Mouse (Mus musculus): Measurements from ENCODE around the gene Ccdc78. TPM values are rescaled to one million over a fixed set of nuclear protein-coding genes. Genes with fewer than 3 reads are reported as not detected.
A peak's percentile ranks its signal among the peaks of the same experiment; 100 is the strongest.

The Ccdc78 gene
- polyA plus RNA-seq, 1 experiment from 2014 or later, result 0.30 TPM

GRCm38 (mm10) chr17:25809606-25810340, 23.4 kb downstream of the Ccdc78 start:
- no peaks in the 10 kb centered on the region for H3K4me1 ChIP-seq (ENCODE audit: control insufficient read depth, insufficient read depth, low read length)
- peak overlapping the region; percentile 70 for H3K4me3 ChIP-seq (ENCODE audit: low read depth, low read length)
- peak overlapping the region; percentile 98 for H3K4me2 ChIP-seq (replicated peaks; ENCODE audit: low read depth, low read length)
- no peaks in the 10 kb centered on the region for H3K9me3 ChIP-seq (ENCODE audit: control insufficient read depth, low read depth, low read length)
- no peak for ATAC-seq (ENCODE audit: insufficient number of reproducible peaks, insufficient read depth, low FRiP score, low read depth)
- no peaks in the 10 kb centered on the region for H3K36me3 ChIP-seq (ENCODE audit: control insufficient read depth, insufficient read depth, low read length)
- H3K27me3 ChIP-seq (ENCODE audit: control insufficient read depth, insufficient read depth, low read length), result peaks cover 6% of the 10 kb centered on the region; the same call in 1 of the 2 replicates
- H3K9ac ChIP-seq (replicated peaks; ENCODE audit: low read depth, low read length), result peak overlapping the region; percentile 23
- H3K27ac ChIP-seq (ENCODE audit: low read length), result no peak overlapping the region; the same call in 1 of the 2 replicates
- 8% methylated on average over 25 of the region's 25 CpGs for WGBS

- Histone ChIP-seq H3K27ac (ENCODE audit: low read length) (no peak overlapping the region), H3K9ac (replicated peaks; ENCODE audit: low read depth, low read length) (no peak overlapping the region), H3K27me3 (ENCODE audit: control insufficient read depth, insufficient read depth, low read length) (peaks cover 6% of the 10 kb centered on the region; the same call in 1 of the 2 replicates), H3K36me3 (ENCODE audit: control insufficient read depth, insufficient read depth, low read length) (no peaks in the 10 kb centered on the region), H3K4me1 (ENCODE audit: control insufficient read depth, insufficient read depth, low read length) (no peaks in the 10 kb centered on the region), H3K4me3 (ENCODE audit: low read depth, low read length) (no peak overlapping the region), H3K9me3 (ENCODE audit: control insufficient read depth, low read depth, low read length) (no peaks in the 10 kb centered on the region), H3K4me2 (replicated peaks; ENCODE audit: low read depth, low read length) (no peak overlapping the region)
- WGBS, result 62% methylated on average over 4 of the region's 4 CpGs
- no peak for ATAC-seq (ENCODE audit: insufficient number of reproducible peaks, insufficient read depth, low FRiP score, low read depth)
Observed at GRCm38 (mm10) chr17:25810890-25811289, 24.5 kb downstream of the Ccdc78 start.

GRCm38 (mm10) chr17:25813471-25813870, 27.1 kb downstream of the Ccdc78 start:
- Histone ChIP-seq H3K27ac (ENCODE audit: low read length) (no peak overlapping the region), H3K4me2 (replicated peaks; ENCODE audit: low read depth, low read length) (no peak overlapping the region), H3K9me3 (ENCODE audit: control insufficient read depth, low read depth, low read length) (no peaks in the 10 kb centered on the region), H3K9ac (replicated peaks; ENCODE audit: low read depth, low read length) (no peak overlapping the region), H3K4me3 (ENCODE audit: low read depth, low read length) (no peak overlapping the region), H3K27me3 (ENCODE audit: control insufficient read depth, insufficient read depth, low read length) (peaks cover 9% of the 10 kb centered on the region; the same call in 1 of the 2 replicates), H3K4me1 (ENCODE audit: control insufficient read depth, insufficient read depth, low read length) (no peaks in the 10 kb centered on the region), H3K36me3 (ENCODE audit: control insufficient read depth, insufficient read depth, low read length) (no peaks in the 10 kb centered on the region)
- ATAC-seq (ENCODE audit: insufficient number of reproducible peaks, insufficient read depth, low FRiP score, low read depth), result no peak
- 3% methylated on average over 20 of the region's 20 CpGs for WGBS

GRCm38 (mm10) chr17:25817662-25818061, 31.3 kb downstream of the Ccdc78 start:
- Histone ChIP-seq H3K4me1 (ENCODE audit: control insufficient read depth, insufficient read depth, low read length) (no peaks in the 10 kb centered on the region), H3K4me2 (replicated peaks; ENCODE audit: low read depth, low read length) (no peak overlapping the region), H3K9me3 (ENCODE audit: control insufficient read depth, low read depth, low read length) (no peaks in the 10 kb centered on the region), H3K9ac (replicated peaks; ENCODE audit: low read depth, low read length) (no peak overlapping the region), H3K27ac (ENCODE audit: low read length) (no peak overlapping the region), H3K36me3 (ENCODE audit: control insufficient read depth, insufficient read depth, low read length) (no peaks in the 10 kb centered on the region), H3K4me3 (ENCODE audit: low read depth, low read length) (no peak overlapping the region), H3K27me3 (ENCODE audit: control insufficient read depth, insufficient read depth, low read length) (peaks cover 24% of the 10 kb centered on the region)
- no peak for ATAC-seq (ENCODE audit: insufficient number of reproducible peaks, insufficient read depth, low FRiP score, low read depth)
- WGBS, result 84% methylated on average over 11 of the region's 11 CpGs

GRCm38 (mm10) chr17:25818851-25819780, 32.7 kb downstream of the Ccdc78 start:
- peaks cover 5% of the 10 kb centered on the region for H3K4me1 ChIP-seq (ENCODE audit: control insufficient read depth, insufficient read depth, low read length)
- WGBS, result 6% methylated on average over 46 of the region's 46 CpGs
- peak overlapping the region; percentile 20; the same call in 1 of the 2 replicates for H3K4me2 ChIP-seq (replicated peaks; ENCODE audit: low read depth, low read length)
- ATAC-seq (ENCODE audit: insufficient number of reproducible peaks, insufficient read depth, low FRiP score, low read depth), result peak; percentile 20; the same call in 1 of the 2 replicates
- no peak overlapping the region for H3K27ac ChIP-seq (ENCODE audit: low read length)
- H3K4me3 ChIP-seq (ENCODE audit: low read depth, low read length), result no peak overlapping the region; the same call in 1 of the 2 replicates
- no peak overlapping the region for H3K9ac ChIP-seq (replicated peaks; ENCODE audit: low read depth, low read length)
- peaks cover 24% of the 10 kb centered on the region for H3K27me3 ChIP-seq (ENCODE audit: control insufficient read depth, insufficient read depth, low read length)
- H3K36me3 ChIP-seq (ENCODE audit: control insufficient read depth, insufficient read depth, low read length), result no peaks in the 10 kb centered on the region
- H3K9me3 ChIP-seq (ENCODE audit: control insufficient read depth, low read depth, low read length), result no peaks in the 10 kb centered on the region

GRCm38 (mm10) chr17:25823452-25823851, 37.1 kb downstream of the Ccdc78 start, which contains the start of gene Wdr24:
Wdr24 (plus strand) TSS chr17:25823627.
- peaks cover 16% of the 10 kb centered on the region; the same call in 1 of the 2 replicates for H3K36me3 ChIP-seq (ENCODE audit: control insufficient read depth, insufficient read depth, low read length)
- peak within 1 kb of the TSS; percentile 63 for H3K9ac ChIP-seq (replicated peaks; ENCODE audit: low read depth, low read length)
- peak within 1 kb of the TSS; percentile 87 for H3K4me2 ChIP-seq (replicated peaks; ENCODE audit: low read depth, low read length)
- H3K27me3 ChIP-seq (ENCODE audit: control insufficient read depth, insufficient read depth, low read length), result peaks cover 20% of the 10 kb centered on the region
- H3K4me1 ChIP-seq (ENCODE audit: control insufficient read depth, insufficient read depth, low read length), result peaks cover 16% of the 10 kb centered on the region
- under 1% methylated on average over 18 of the region's 18 CpGs for WGBS
- H3K27ac ChIP-seq (ENCODE audit: low read length), result no peak within 1 kb of the TSS
- H3K9me3 ChIP-seq (ENCODE audit: control insufficient read depth, low read depth, low read length), result no peaks in the 10 kb centered on the region
- ATAC-seq (ENCODE audit: insufficient number of reproducible peaks, insufficient read depth, low FRiP score, low read depth), result peak; percentile 77; the same call in 1 of the 2 replicates
- peak within 1 kb of the TSS; percentile 61 for H3K4me3 ChIP-seq (ENCODE audit: low read depth, low read length)

- peaks cover 16% of the 10 kb centered on the region for H3K36me3 ChIP-seq (ENCODE audit: control insufficient read depth, insufficient read depth, low read length)
- H3K27me3 ChIP-seq (ENCODE audit: control insufficient read depth, insufficient read depth, low read length), result peaks cover 9% of the 10 kb centered on the region
- 69% methylated on average over 17 of the region's 17 CpGs for WGBS
Observed at GRCm38 (mm10) chr17:25824362-25825142, 38.2 kb downstream of the Ccdc78 start.

More at GRCm38 (mm10) chr17:25824362-25825142, 38.2 kb downstream of the Ccdc78 start:
- peak overlapping the region; percentile 87 for H3K4me2 ChIP-seq (replicated peaks; ENCODE audit: low read depth, low read length)
- peaks cover 19% of the 10 kb centered on the region for H3K4me1 ChIP-seq (ENCODE audit: control insufficient read depth, insufficient read depth, low read length)
- H3K27ac ChIP-seq (ENCODE audit: low read length), result no peak overlapping the region
- peak overlapping the region; percentile 61 for H3K4me3 ChIP-seq (ENCODE audit: low read depth, low read length)
- H3K9me3 ChIP-seq (ENCODE audit: control insufficient read depth, low read depth, low read length), result no peaks in the 10 kb centered on the region
- no peak for ATAC-seq (ENCODE audit: insufficient number of reproducible peaks, insufficient read depth, low FRiP score, low read depth)
- H3K9ac ChIP-seq (replicated peaks; ENCODE audit: low read depth, low read length), result peak overlapping the region; percentile 63; the same call in 1 of the 2 replicates
